Comparison of ENCODE assay signal across 22 mouse cellular contexts in genomic region chr10:68577321-68577720, GRCm38 (mm10). TPM values are rescaled to one million over a fixed set of nuclear protein-coding genes. Genes with fewer than 3 reads are reported as not detected.
A peak's percentile ranks its signal among the peaks of the same experiment; 100 is the strongest.
DNase-seq lines count a peak whose midpoint lies in the region; ATAC-seq lines count a peak whose summit lies in the region.
"Had no signal": no experiment of that assay in that cellular context is flagged by ENCODE, and none has a peak within 500 bp of the region (broad histone marks: within the 10 kb centered on the region; RNA-seq: fewer than 3 reads in every experiment).

No protein-coding gene starts in this region.

- H3K4me3 ChIP-seq in intestine, embryonic 14.5 days (ENCODE audit: low read depth, low read length) = no peak overlapping the region
- no peak overlapping the region for H3K4me3 ChIP-seq in intestine, embryonic 16.5 days (ENCODE audit: low read length)
- no peak overlapping the region for H3K4me3 ChIP-seq in lung, embryonic 16.5 days (ENCODE audit: low read length)
- H3K4me3 ChIP-seq: hindbrain, embryonic 15.5 days; midbrain, embryonic 15.5 days; myocyte had no signal

- peak overlapping the region; percentile 18; the same call in 1 of the 2 replicates for H3K4me2 ChIP-seq in intestine, embryonic 14.5 days (ENCODE audit: low read length)
- no peak overlapping the region for H3K4me2 ChIP-seq in intestine, embryonic 16.5 days (ENCODE audit: low read depth, low read length)
- H3K4me2 ChIP-seq in lung, embryonic 16.5 days (ENCODE audit: low read depth, low read length) = peak overlapping the region; percentile 24
- H3K4me2 ChIP-seq: hindbrain, embryonic 15.5 days; liver, embryonic 11.5 days; midbrain, embryonic 15.5 days had no signal

- H3K27ac ChIP-seq in intestine, embryonic 14.5 days (ENCODE audit: low read depth) = no peak overlapping the region
- no peak overlapping the region for H3K27ac ChIP-seq in intestine, embryonic 16.5 days (ENCODE audit: low read length)
- no peak overlapping the region for H3K27ac ChIP-seq in lung, embryonic 16.5 days (ENCODE audit: low read length)
- H3K27ac ChIP-seq: hindbrain, embryonic 15.5 days; midbrain, embryonic 15.5 days had no signal

- no peak overlapping the region for H3K9ac ChIP-seq in intestine, embryonic 14.5 days (ENCODE audit: low read length)
- H3K9ac ChIP-seq in intestine, embryonic 16.5 days (ENCODE audit: low read depth, low read length) = no peak overlapping the region
- no peak overlapping the region for H3K9ac ChIP-seq in lung, embryonic 16.5 days (ENCODE audit: low read length)
- H3K9ac ChIP-seq: hindbrain, embryonic 15.5 days; midbrain, embryonic 15.5 days had no signal

- DNase-seq in intestine, embryonic 14.5 days (ENCODE audit: low spot score) = no peak
- DNase-seq in layer of hippocampus, postnatal 14 days (ENCODE audit: low spot score in 2 of 2) = peak; percentile 4 to 59
- no peak for DNase-seq in layer of hippocampus, postnatal 25 days (ENCODE audit: extremely low spot score in 1 of 2, low spot score in 1 of 2)
- DNase-seq in lung, postnatal 36 days = peak; percentile 28
- DNase-seq in urinary bladder, postnatal 10 days (ENCODE audit: low spot score) = no peak
- DNase-seq: cerebellum, adult 11 months; cerebellum, postnatal 25 days; embryo, embryonic 11 days; gastrocnemius, postnatal 10 days; heart, postnatal 36 days; right cerebral cortex, postnatal 14 days; spleen, adult 18-20 months; thymus, postnatal 25 days had no signal

- H3K4me1 ChIP-seq in intestine, embryonic 14.5 days (replicated peaks; ENCODE audit: control insufficient read depth, insufficient read depth, low read length) = peaks cover 6% of the 10 kb centered on the region; the same call in 1 of the 2 replicates
- no peaks in the 10 kb centered on the region for H3K4me1 ChIP-seq in intestine, embryonic 16.5 days (ENCODE audit: control insufficient read depth, insufficient read depth, low read length)
- H3K4me1 ChIP-seq in lung, embryonic 16.5 days (replicated peaks; ENCODE audit: control insufficient read depth, insufficient read depth, low read length) = no peaks in the 10 kb centered on the region; the same call in 1 of the 2 replicates
- H3K4me1 ChIP-seq: hindbrain, embryonic 15.5 days; midbrain, embryonic 15.5 days had no signal

- H3K36me3 ChIP-seq in intestine, embryonic 14.5 days (ENCODE audit: control insufficient read depth, insufficient read depth, low read length) = no peaks in the 10 kb centered on the region
- no peaks in the 10 kb centered on the region for H3K36me3 ChIP-seq in intestine, embryonic 16.5 days (ENCODE audit: control insufficient read depth, insufficient read depth, low read length)
- H3K36me3 ChIP-seq in lung, embryonic 16.5 days (ENCODE audit: control insufficient read depth, insufficient read depth, low read length) = no peaks in the 10 kb centered on the region
- H3K36me3 ChIP-seq: hindbrain, embryonic 15.5 days; midbrain, embryonic 15.5 days had no signal

- no peak for ATAC-seq in intestine, embryonic 14.5 days (replicated peaks; ENCODE audit: low FRiP score, low TSS enrichment, low read depth)
- no peak for ATAC-seq in intestine, embryonic 16.5 days
- no peak for ATAC-seq in lung, embryonic 16.5 days (ENCODE audit: low read depth)
- ATAC-seq: intestine, postnatal 0 days; midbrain, embryonic 15.5 days had no signal

- no peaks in the 10 kb centered on the region for H3K27me3 ChIP-seq in intestine, embryonic 14.5 days (replicated peaks; ENCODE audit: control insufficient read depth, insufficient read depth, low read length)
- no peaks in the 10 kb centered on the region for H3K27me3 ChIP-seq in intestine, embryonic 16.5 days (replicated peaks; ENCODE audit: control insufficient read depth, insufficient read depth, low read length)
- no peaks in the 10 kb centered on the region for H3K27me3 ChIP-seq in lung, embryonic 16.5 days (ENCODE audit: control insufficient read depth, insufficient read depth, low read depth, low read length)
- H3K27me3 ChIP-seq: hindbrain, embryonic 15.5 days; midbrain, embryonic 15.5 days had no signal

- 62% methylated on average over 9 of the region's 9 CpGs for WGBS in intestine, embryonic 14.5 days
- WGBS in intestine, embryonic 16.5 days = 67% methylated on average over 9 of the region's 9 CpGs
- 50% methylated on average over 9 of the region's 9 CpGs for WGBS in lung, embryonic 16.5 days

- H3K9me3 ChIP-seq in intestine, embryonic 14.5 days (ENCODE audit: control insufficient read depth, low read length) = no peaks in the 10 kb centered on the region
- H3K9me3 ChIP-seq in intestine, embryonic 16.5 days (ENCODE audit: control insufficient read depth, low read length) = no peaks in the 10 kb centered on the region
- H3K9me3 ChIP-seq in lung, embryonic 16.5 days (ENCODE audit: control insufficient read depth, low read length) = no peaks in the 10 kb centered on the region
- H3K9me3 ChIP-seq: hindbrain, embryonic 15.5 days; midbrain, embryonic 15.5 days had no signal

RNA-seq across cellular contexts. Expression of gene Cabcoco1, which starts 35.6 kb away (rescaled TPM):
- 4.5 and 7.2 TPM in 2 replicates for polyA plus RNA-seq in intestine, embryonic 14.5 days (2014; fragmentation: Nextera tagmentation; extraction: Ambion mirVana)
- polyA plus RNA-seq in intestine, embryonic 16.5 days (2015; fragmentation: Nextera tagmentation; extraction: Ambion mirVana) = 8.4 and 9.0 TPM in 2 replicates
- 1 to 10 TPM; 2.4 to 3.5 TPM for total RNA-seq in layer of hippocampus, postnatal 14 days (2021)
- 1 to 10 TPM; 2.3 to 3.0 TPM for total RNA-seq in layer of hippocampus, postnatal 25 days (2021)
- polyA plus RNA-seq in lung, embryonic 16.5 days (2015; fragmentation: Nextera tagmentation; extraction: Ambion mirVana) = 11.0 and 11.4 TPM in 2 replicates
- polyA plus RNA-seq: C2C12; forebrain, embryonic 11.5 days; myocyte had no signal

Comparison
In these comparisons a context has a peak if more than half of its experiments do, and no peak if none do; other contexts are left out.
1. DNase-seq: peak in layer of hippocampus, postnatal 14 days (2 of 2) and lung, postnatal 36 days (single experiment); none in intestine, embryonic 14.5 days (single experiment), layer of hippocampus, postnatal 25 days (0 of 2) and urinary bladder, postnatal 10 days (single experiment).